Mouse (Mus musculus): ENCODE results near the gene Lysmd2.

DNA sequence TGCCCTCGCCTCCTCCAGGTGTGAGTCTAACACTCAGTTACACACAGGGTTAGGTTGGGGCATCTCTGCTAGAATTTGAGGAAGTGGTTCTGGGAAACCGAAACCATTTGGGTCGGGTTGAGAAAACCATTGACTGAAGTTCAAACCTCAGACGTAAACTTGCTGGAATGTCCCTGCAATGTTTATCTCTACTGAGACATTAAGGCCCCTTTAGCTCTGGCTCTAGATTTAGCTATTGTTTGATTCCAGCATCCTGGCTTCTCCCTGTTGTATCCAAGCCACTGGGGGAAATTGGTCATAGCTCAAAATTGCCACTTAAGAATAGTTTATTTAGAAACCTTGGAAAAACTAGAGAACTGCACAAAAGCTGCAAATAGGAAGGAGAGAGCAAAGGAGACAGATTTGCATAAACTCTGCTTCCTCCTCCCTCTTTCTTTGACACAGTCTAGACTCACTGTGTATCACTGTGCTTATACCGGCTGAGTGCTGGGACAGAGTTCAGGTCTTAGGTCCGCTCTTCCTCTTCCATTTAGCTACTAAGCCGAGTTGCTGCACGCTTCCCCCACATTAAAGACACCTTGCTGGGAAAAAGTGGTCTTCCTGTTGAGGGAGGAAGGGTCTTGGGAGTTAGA is 5.4 kb downstream of the Lysmd2 start:
- TF ChIP-seq CTCF (IDR thresholded peaks at IDR 0.05; ENCODE audit: low read depth, low read length) (no peak), GATA1 (IDR thresholded peaks at IDR 0.05; ENCODE audit: borderline replicate concordance, low read length) (no peak)

All from G1E (cell line).